Mouse (Mus musculus): ENCODE measurements around the gene Ppif. TPM values are rescaled to one million over a fixed set of nuclear protein-coding genes. Genes with fewer than 3 reads are reported as not detected.

Gene Ppif
- total RNA-seq, 1 experiment from 2014 or later = 11.5 TPM

- no peak for ATAC-seq (ENCODE audit: extremely low read depth, insufficient number of reproducible peaks, low FRiP score, poor library complexity, severe bottlenecking)
These were observed 31.7 kb downstream of the Ppif start for GRCm38 (mm10) chr14:25725690-25726089.

GRCm38 (mm10) chr14:25726226-25727148 lies 32.5 kb downstream of the Ppif start:
- peak; percentile 40; the same call in 1 of the 2 replicates for ATAC-seq (ENCODE audit: extremely low read depth, insufficient number of reproducible peaks, low FRiP score, poor library complexity, severe bottlenecking)

GRCm38 (mm10) chr14:25727149-25727510 lies 33.2 kb downstream of the Ppif start:
- no peak for ATAC-seq (ENCODE audit: extremely low read depth, insufficient number of reproducible peaks, low FRiP score, poor library complexity, severe bottlenecking)

- ATAC-seq (ENCODE audit: extremely low read depth, insufficient number of reproducible peaks, low FRiP score, poor library complexity, severe bottlenecking) = no peak
These were observed 41.1 kb downstream of the Ppif start for GRCm38 (mm10) chr14:25734736-25735716.

- ATAC-seq (ENCODE audit: extremely low read depth, insufficient number of reproducible peaks, low FRiP score, poor library complexity, severe bottlenecking) = no peak
These were observed 42.2 kb downstream of the Ppif start for GRCm38 (mm10) chr14:25736140-25736539.

GRCm38 (mm10) chr14:25736589-25736988 lies 42.6 kb downstream of the Ppif start:
- no peak for ATAC-seq (ENCODE audit: extremely low read depth, insufficient number of reproducible peaks, low FRiP score, poor library complexity, severe bottlenecking)

GRCm38 (mm10) chr14:25738591-25739001 lies 44.6 kb downstream of the Ppif start:
- no peak for ATAC-seq (ENCODE audit: extremely low read depth, insufficient number of reproducible peaks, low FRiP score, poor library complexity, severe bottlenecking)

GRCm38 (mm10) chr14:25739957-25740565 lies 46.1 kb downstream of the Ppif start:
- ATAC-seq (ENCODE audit: extremely low read depth, insufficient number of reproducible peaks, low FRiP score, poor library complexity, severe bottlenecking) = no peak

- ATAC-seq (ENCODE audit: extremely low read depth, insufficient number of reproducible peaks, low FRiP score, poor library complexity, severe bottlenecking) = no peak
These were observed 47.3 kb downstream of the Ppif start for GRCm38 (mm10) chr14:25741211-25741610.

- no peak for ATAC-seq (ENCODE audit: extremely low read depth, insufficient number of reproducible peaks, low FRiP score, poor library complexity, severe bottlenecking)
These were observed 48.0 kb downstream of the Ppif start for GRCm38 (mm10) chr14:25741840-25742367.

GRCm38 (mm10) chr14:25742943-25743342 lies 49.0 kb downstream of the Ppif start:
- ATAC-seq (ENCODE audit: extremely low read depth, insufficient number of reproducible peaks, low FRiP score, poor library complexity, severe bottlenecking) = no peak

- no peak for ATAC-seq (ENCODE audit: extremely low read depth, insufficient number of reproducible peaks, low FRiP score, poor library complexity, severe bottlenecking)
These were observed 51.6 kb downstream of the Ppif start for GRCm38 (mm10) chr14:25745365-25746184.

- ATAC-seq (ENCODE audit: extremely low read depth, insufficient number of reproducible peaks, low FRiP score, poor library complexity, severe bottlenecking) = no peak
These were observed 52.4 kb downstream of the Ppif start for GRCm38 (mm10) chr14:25746371-25746770.

- ATAC-seq (ENCODE audit: extremely low read depth, insufficient number of reproducible peaks, low FRiP score, poor library complexity, severe bottlenecking) = peak; percentile 86
These were observed 53.3 kb downstream of the Ppif start for GRCm38 (mm10) chr14:25746971-25747945.

- ATAC-seq (ENCODE audit: extremely low read depth, insufficient number of reproducible peaks, low FRiP score, poor library complexity, severe bottlenecking) = 0 out of 2 replicates have a peak, but pooled peaks have one; percentile 17
These were observed 54.2 kb downstream of the Ppif start for GRCm38 (mm10) chr14:25747996-25748756.

GRCm38 (mm10) chr14:25749143-25749909 lies 55.4 kb downstream of the Ppif start:
- ATAC-seq (ENCODE audit: extremely low read depth, insufficient number of reproducible peaks, low FRiP score, poor library complexity, severe bottlenecking) = no peak

Measured in neutrophil, adult 5-6 weeks (primary cell).